Mouse (Mus musculus) liver, adult (tissue): Measurements from ENCODE around the gene Lmbr1l.

Source experiments
- GATA4 ChIP-seq: IDR thresholded peaks from 2 replicates; pipeline ENCODE4 v1.6.1; 2014; ENCODE audit warnings: mild to moderate bottlenecking, low read length; ENCODE audit not compliant: insufficient replicate concordance

The Lmbr1l gene

GRCm38 (mm10) chr15:98866501-98866900, 51.5 kb downstream of the Lmbr1l start:
- TF ChIP-seq GATA4: no peak

GRCm38 (mm10) chr15:98865771-98866170, 52.3 kb downstream of the Lmbr1l start:
- TF ChIP-seq GATA4: no peak

- no peak for TF ChIP-seq GATA4
These were observed 53.1 kb downstream of the Lmbr1l start for GRCm38 (mm10) chr15:98864951-98865350.

GRCm38 (mm10) chr15:98863451-98863958, 54.5 kb downstream of the Lmbr1l start:
- no peak for TF ChIP-seq GATA4

- TF ChIP-seq GATA4: no peak
These were observed 56.2 kb downstream of the Lmbr1l start for GRCm38 (mm10) chr15:98861701-98862410.

GRCm38 (mm10) chr15:98860921-98861320, 57.1 kb downstream of the Lmbr1l start:
- no peak for TF ChIP-seq GATA4

- TF ChIP-seq GATA4: no peak
These were observed 58.5 kb downstream of the Lmbr1l start for GRCm38 (mm10) chr15:98859319-98860043.

- TF ChIP-seq GATA4: no peak
These were observed 63.8 kb downstream of the Lmbr1l start for GRCm38 (mm10) chr15:98854214-98854613.
